Mouse (Mus musculus) heart, adult 2 months (tissue): ENCODE measurements around the gene Tnn.

Source experiments
- CTCF ChIP-seq: fragments of 200-600 bp; IDR thresholded peaks from 2 replicates; pipeline ENCODE4 v1.8.1; 2022; ENCODE audit warnings: antibody characterized with exemption, mild to moderate bottlenecking, moderate library complexity
- EP300 ChIP-seq: fragments of 200-500 bp; IDR thresholded peaks from 2 replicates; pipeline ENCODE4 v1.6.1; 2011; ENCODE audit warnings: low read depth, low read length, control low read depth; ENCODE audit not compliant: insufficient read depth

- TF ChIP-seq CTCF: no peak
- TF ChIP-seq EP300: no peak
Measured at GRCm38 (mm10) chr1:160047481-160047931, 105.9 kb downstream of the Tnn start.
